ENCODE assay signal across 19 mouse cellular contexts in genomic region chr5:137897812-137898211, GRCm38 (mm10). TPM values are rescaled to one million over a fixed set of nuclear protein-coding genes. Genes with fewer than 3 reads are reported as not detected.
"Had no signal": no experiment of that assay in that cellular context is flagged by ENCODE, and none has a peak within 500 bp of the region (broad histone marks: within the 10 kb centered on the region; RNA-seq: fewer than 3 reads in every experiment).

No protein-coding gene starts in this region.

- H3K4me1 ChIP-seq: neural tube, embryonic 15.5 days; stomach, embryonic 15.5 days had no signal

- H3K9me3 ChIP-seq: neural tube, embryonic 15.5 days; stomach, embryonic 15.5 days had no signal

- H3K4me3 ChIP-seq: neural tube, embryonic 15.5 days; stomach, embryonic 15.5 days had no signal

- H3K4me2 ChIP-seq: neural tube, embryonic 15.5 days; stomach, embryonic 15.5 days had no signal

- H3K9ac ChIP-seq: neural tube, embryonic 15.5 days; stomach, embryonic 15.5 days had no signal

- H3K27me3 ChIP-seq: neural tube, embryonic 15.5 days; stomach, embryonic 15.5 days had no signal

- DNase-seq: retina, postnatal 1 day; right cerebral cortex, adult 18-20 months; right cerebral cortex, postnatal 14 days; right cerebral cortex, postnatal 25 days; right cerebral cortex, postnatal 4 days; spleen, adult 18-20 months; thymus, adult 18-20 months; thymus, adult 2 months; thymus, postnatal 14 days; thymus, postnatal 25 days; thymus, postnatal 36 days; thymus, postnatal 4 days had no signal

- H3K27ac ChIP-seq: neural tube, embryonic 15.5 days; stomach, embryonic 15.5 days; stomach, postnatal 0 days had no signal

- H3K36me3 ChIP-seq: neural tube, embryonic 15.5 days; stomach, embryonic 15.5 days had no signal

RNA-seq across cellular contexts. Expression of gene Cyp3a13, which starts 23.6 kb away (rescaled TPM):
- total RNA-seq: neutrophil, adult 5-6 weeks had no signal
- polyA plus RNA-seq: neural tube, embryonic 14.5 days; neural tube, embryonic 15.5 days; spleen, adult 2 months; testis, adult 2 months had no signal

RNA-seq across cellular contexts. Expression of gene Pilrb2, which starts 26.2 kb away (rescaled TPM):
- polyA plus RNA-seq: neural tube, embryonic 14.5 days; neural tube, embryonic 15.5 days; testis, adult 2 months had no signal

RNA-seq across cellular contexts. Expression of gene Pilrb1, which starts 39.9 kb away (rescaled TPM):
- polyA plus RNA-seq: neural tube, embryonic 14.5 days; neural tube, embryonic 15.5 days; testis, adult 2 months had no signal
